Mouse (Mus musculus): Measurements from ENCODE around the gene Gys1. TPM values are rescaled to one million over a fixed set of nuclear protein-coding genes. Genes with fewer than 3 reads are reported as not detected.

The Gys1 gene
- polyA plus RNA-seq, 1 experiment from 2014 or later = 37.0 TPM

DNA sequence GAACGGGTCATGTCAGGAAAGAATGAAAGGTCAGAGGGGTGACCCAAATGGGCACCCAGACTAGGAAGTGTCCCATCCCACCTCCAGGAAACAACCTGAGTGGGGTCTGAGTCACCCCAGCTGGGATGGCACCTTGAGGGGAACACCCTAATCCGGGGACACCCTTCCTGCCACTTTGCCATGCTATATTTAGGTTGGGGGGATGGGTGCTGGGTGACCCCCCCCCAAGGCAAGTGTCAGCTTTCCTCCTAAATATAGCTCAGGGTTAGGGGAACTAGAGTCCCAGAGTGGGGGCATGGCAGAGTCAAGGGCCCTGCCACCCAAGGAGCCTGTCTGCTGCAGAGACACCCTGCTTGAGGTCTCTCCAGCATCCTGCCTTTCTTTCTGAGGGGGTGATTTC, 22.2 kb upstream of the Gys1 start:
- H3K4me3 ChIP-seq (ENCODE audit: low read depth, low read length) = no peak overlapping the region
- H3K9ac ChIP-seq (ENCODE audit: low read length) = no peak overlapping the region
- H3K36me3 ChIP-seq (ENCODE audit: control insufficient read depth, insufficient read depth, low read length) = no peaks in the 10 kb centered on the region
- no peak overlapping the region for H3K27ac ChIP-seq (ENCODE audit: low read depth, low read length)
- ATAC-seq (replicated peaks; ENCODE audit: low FRiP score) (no peak), DNase-seq (ENCODE audit: low spot score) (no peak)
- no peaks in the 10 kb centered on the region for H3K9me3 ChIP-seq (ENCODE audit: control insufficient read depth, low read length)
- H3K27me3 ChIP-seq (ENCODE audit: control insufficient read depth, insufficient read depth, low read length) = peaks cover 87% of the 10 kb centered on the region
- WGBS = 94% methylated on average over 2 of the region's 2 CpGs
- no peak overlapping the region for H3K4me2 ChIP-seq (ENCODE audit: low read depth, low read length, severe bottlenecking)
- H3K4me1 ChIP-seq (replicated peaks; ENCODE audit: control insufficient read depth, insufficient read depth, low read length) = peaks cover 13% of the 10 kb centered on the region; the same call in 1 of the 2 replicates

DNA sequence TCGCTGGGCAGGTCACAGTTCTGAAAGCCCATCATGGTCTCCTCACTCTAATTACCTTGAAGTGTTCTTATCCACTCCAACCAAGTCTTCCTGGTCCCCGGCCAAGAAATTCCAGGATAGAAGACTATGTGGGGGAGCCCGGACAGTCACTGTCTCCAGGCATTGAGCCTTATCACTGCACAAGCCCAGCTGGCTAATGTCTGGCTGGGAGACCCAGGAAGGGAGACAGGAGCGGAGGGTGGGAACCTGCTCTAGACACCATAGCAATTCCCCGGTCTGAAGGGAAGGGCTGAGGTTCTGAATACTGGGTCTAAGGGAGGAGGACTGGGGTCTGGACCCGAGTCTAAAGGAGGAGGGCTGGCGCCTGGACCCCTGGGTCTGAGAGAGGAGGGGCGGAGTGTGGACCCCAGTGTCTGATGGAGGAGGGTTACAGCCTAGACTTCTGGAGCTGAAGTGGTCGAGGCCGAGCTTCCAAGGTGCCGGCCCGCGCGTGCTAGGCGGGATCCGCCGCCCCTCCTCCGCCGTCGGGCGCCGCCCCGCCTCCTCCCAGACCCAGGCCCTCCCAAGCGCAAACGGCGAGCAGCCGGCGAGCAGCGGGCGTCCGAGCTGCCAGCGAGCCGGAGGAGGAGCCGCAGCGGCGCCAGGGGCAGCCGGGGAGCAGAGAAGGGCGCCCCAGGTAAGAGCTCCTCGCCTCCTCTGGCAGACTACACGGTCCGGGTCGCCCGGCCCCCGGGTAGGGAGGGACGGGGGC, 21.4 kb upstream of the Gys1 start, which contains the start of gene Ntf5:
TSS of gene Ntf5 (plus strand) at position 583 of the 751 bp plus-strand sequence.
- Histone ChIP-seq H3K27ac (ENCODE audit: low read depth, low read length) (no peak within 1 kb of the TSS), H3K4me1 (replicated peaks; ENCODE audit: control insufficient read depth, insufficient read depth, low read length) (peaks cover 13% of the 10 kb centered on the region; the same call in 1 of the 2 replicates), H3K9me3 (ENCODE audit: control insufficient read depth, low read length) (no peaks in the 10 kb centered on the region), H3K36me3 (ENCODE audit: control insufficient read depth, insufficient read depth, low read length) (no peaks in the 10 kb centered on the region), H3K27me3 (ENCODE audit: control insufficient read depth, insufficient read depth, low read length) (peaks cover 81% of the 10 kb centered on the region), H3K4me3 (ENCODE audit: low read depth, low read length) (peak within 1 kb of the TSS; percentile 44), H3K4me2 (ENCODE audit: low read depth, low read length, severe bottlenecking) (peak within 1 kb of the TSS; percentile 82), H3K9ac (ENCODE audit: low read length) (peak within 1 kb of the TSS; percentile 53)
- 3% methylated on average over 43 of the region's 45 CpGs for WGBS
- ATAC-seq (replicated peaks; ENCODE audit: low FRiP score) (peak; percentile 32), DNase-seq (ENCODE audit: low spot score) (peak; percentile 75)

DNA sequence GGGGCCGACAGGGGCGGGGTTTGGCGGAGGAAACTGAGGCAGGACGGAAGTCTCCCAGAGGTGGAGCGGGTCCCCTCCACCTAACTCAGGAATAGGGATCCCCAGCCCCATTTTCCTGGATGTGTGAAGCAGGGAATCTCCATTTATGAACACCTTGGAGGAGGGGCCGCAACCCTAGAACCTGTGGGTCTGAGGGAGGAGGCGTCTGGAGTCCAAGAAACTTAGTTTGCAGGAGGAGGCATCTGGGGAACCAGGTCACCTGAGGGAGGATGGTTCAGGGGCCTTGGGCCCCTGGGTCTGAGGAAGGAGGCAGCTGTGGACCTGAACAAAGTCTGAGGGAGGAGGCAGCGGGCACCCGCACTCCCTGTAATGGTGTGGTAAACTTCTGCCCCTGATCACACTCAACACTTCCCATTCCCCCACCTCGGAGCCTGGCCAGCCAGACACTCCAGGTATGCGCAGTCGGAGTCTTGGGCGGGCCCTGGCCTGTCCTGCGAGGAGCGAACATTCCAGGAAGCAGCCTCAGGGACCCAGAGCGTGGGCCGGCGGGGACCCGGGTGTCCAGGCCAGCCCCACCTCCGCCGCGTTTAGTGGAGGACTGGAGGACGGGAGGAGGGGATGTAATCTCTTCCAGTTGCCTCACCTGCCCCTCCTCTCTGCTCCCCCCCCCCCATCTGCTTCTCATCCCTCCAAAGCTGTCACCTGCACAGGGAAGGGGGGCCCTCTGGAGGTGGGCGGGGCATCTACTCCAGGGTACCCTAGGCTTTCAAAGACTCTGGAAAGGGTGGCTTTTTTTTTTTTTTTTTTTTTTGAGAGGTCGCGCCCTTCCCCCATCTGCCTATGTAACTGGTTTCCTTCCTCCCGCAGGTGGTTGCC, 20.5 kb upstream of the Gys1 start:
- no peak overlapping the region for H3K27ac ChIP-seq (ENCODE audit: low read depth, low read length)
- H3K4me2 ChIP-seq (ENCODE audit: low read depth, low read length, severe bottlenecking) = peak overlapping the region; percentile 82
- H3K4me3 ChIP-seq (ENCODE audit: low read depth, low read length) = peak overlapping the region; percentile 44
- DNase-seq (ENCODE audit: low spot score) (no peak), ATAC-seq (replicated peaks; ENCODE audit: low FRiP score) (0 out of 2 replicates have a peak, but pooled peaks have one; percentile 11)
- peak overlapping the region; percentile 53 for H3K9ac ChIP-seq (ENCODE audit: low read length)
- no peaks in the 10 kb centered on the region for H3K36me3 ChIP-seq (ENCODE audit: control insufficient read depth, insufficient read depth, low read length)
- peaks cover 13% of the 10 kb centered on the region; the same call in 1 of the 2 replicates for H3K4me1 ChIP-seq (replicated peaks; ENCODE audit: control insufficient read depth, insufficient read depth, low read length)
- peaks cover 81% of the 10 kb centered on the region for H3K27me3 ChIP-seq (ENCODE audit: control insufficient read depth, insufficient read depth, low read length)
- no peaks in the 10 kb centered on the region for H3K9me3 ChIP-seq (ENCODE audit: control insufficient read depth, low read length)
- WGBS = 3% methylated on average over 27 of the region's 27 CpGs

DNA sequence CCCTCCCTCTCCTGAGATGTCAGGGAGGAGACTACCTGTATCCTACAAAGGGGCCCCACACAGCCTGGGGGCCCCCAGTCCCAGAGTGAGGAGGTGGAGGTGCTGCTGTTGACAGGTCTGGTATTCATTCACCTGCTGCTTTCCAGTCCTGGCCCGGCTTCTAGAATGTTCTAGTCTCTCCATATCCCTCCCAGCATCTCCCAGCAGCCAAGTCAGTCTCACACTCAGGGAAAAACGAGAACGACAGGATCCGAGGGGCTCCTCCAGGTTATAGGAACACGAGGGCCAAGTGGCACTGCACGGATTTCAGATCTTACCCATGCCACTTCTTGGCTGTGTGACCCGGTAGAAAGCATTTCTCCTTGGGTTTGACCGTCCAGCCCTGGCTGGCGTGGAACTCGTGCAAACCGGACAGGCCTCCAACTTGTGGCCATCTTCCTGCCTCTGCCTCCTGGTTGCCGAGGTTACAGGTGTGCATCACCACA, 19.9 kb upstream of the Gys1 start:
- H3K4me1 ChIP-seq (replicated peaks; ENCODE audit: control insufficient read depth, insufficient read depth, low read length) = peaks cover 13% of the 10 kb centered on the region; the same call in 1 of the 2 replicates
- H3K27ac ChIP-seq (ENCODE audit: low read depth, low read length) = no peak overlapping the region
- no peak for ATAC-seq (replicated peaks; ENCODE audit: low FRiP score)
- no peaks in the 10 kb centered on the region for H3K9me3 ChIP-seq (ENCODE audit: control insufficient read depth, low read length)
- DNase-seq (ENCODE audit: low spot score) = no peak
- H3K9ac ChIP-seq (ENCODE audit: low read length) = no peak overlapping the region
- H3K27me3 ChIP-seq (ENCODE audit: control insufficient read depth, insufficient read depth, low read length) = peaks cover 79% of the 10 kb centered on the region
- H3K4me2 ChIP-seq (ENCODE audit: low read depth, low read length, severe bottlenecking) = no peak overlapping the region
- H3K36me3 ChIP-seq (ENCODE audit: control insufficient read depth, insufficient read depth, low read length) = no peaks in the 10 kb centered on the region
- H3K4me3 ChIP-seq (ENCODE audit: low read depth, low read length) = no peak overlapping the region
- WGBS = 38% methylated on average over 12 of the region's 12 CpGs

DNA sequence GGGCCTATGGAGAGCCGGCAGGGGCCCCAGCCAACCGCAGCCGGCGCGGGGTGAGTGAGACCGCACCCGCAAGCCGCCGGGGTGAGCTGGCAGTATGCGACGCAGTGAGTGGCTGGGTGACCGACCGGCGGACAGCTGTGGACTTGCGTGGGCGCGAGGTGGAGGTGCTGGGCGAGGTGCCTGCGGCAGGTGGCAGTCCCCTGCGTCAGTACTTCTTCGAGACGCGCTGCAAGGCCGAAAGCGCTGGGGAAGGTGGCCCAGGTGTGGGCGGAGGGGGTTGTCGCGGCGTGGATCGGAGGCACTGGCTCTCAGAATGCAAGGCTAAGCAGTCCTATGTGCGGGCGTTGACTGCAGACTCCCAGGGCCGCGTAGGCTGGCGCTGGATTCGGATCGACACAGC, 19.0 kb upstream of the Gys1 start:
- H3K4me2 ChIP-seq (ENCODE audit: low read depth, low read length, severe bottlenecking) = no peak overlapping the region
- no peak for ATAC-seq (replicated peaks; ENCODE audit: low FRiP score)

DNA sequence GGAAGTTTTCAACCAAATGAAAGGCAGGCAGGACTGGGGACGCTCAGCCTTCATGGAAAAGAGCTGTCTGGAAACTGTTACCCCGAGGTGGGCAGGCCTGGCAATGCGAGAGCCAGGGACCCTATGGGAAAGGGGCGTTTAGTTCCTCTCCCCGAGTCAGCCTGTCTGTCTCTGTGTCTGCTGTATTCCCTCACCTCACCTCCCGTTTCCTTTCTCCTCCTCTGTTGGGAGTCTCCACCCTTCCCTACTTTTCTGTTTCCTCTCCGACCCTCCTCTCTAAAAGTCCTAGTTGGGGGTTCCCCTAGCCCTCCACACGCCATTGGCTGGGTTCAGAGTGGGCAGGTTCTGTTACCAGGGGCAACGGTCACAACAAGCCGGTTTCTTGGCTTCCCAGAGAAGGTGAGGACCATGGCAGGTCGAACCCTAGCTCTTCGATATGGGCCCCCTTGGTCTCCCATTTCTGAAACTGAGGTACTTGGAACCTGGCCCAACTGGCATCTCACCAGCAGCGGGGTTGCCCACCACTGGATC, 16.6 kb upstream of the Gys1 start:
- H3K9ac ChIP-seq (ENCODE audit: low read length) = no peak overlapping the region
- no peak overlapping the region for H3K27ac ChIP-seq (ENCODE audit: low read depth, low read length)
- peaks cover 12% of the 10 kb centered on the region; the same call in 1 of the 2 replicates for H3K36me3 ChIP-seq (ENCODE audit: control insufficient read depth, insufficient read depth, low read length)
- ATAC-seq (replicated peaks; ENCODE audit: low FRiP score) (no peak), DNase-seq (ENCODE audit: low spot score) (no peak)
- H3K4me3 ChIP-seq (ENCODE audit: low read depth, low read length) = no peak overlapping the region
- H3K9me3 ChIP-seq (ENCODE audit: control insufficient read depth, low read length) = no peaks in the 10 kb centered on the region
- H3K4me2 ChIP-seq (ENCODE audit: low read depth, low read length, severe bottlenecking) = no peak overlapping the region
- WGBS = 11% methylated on average over 13 of the region's 13 CpGs
- peaks cover 13% of the 10 kb centered on the region; the same call in 1 of the 2 replicates for H3K4me1 ChIP-seq (replicated peaks; ENCODE audit: control insufficient read depth, insufficient read depth, low read length)
- peaks cover 66% of the 10 kb centered on the region for H3K27me3 ChIP-seq (ENCODE audit: control insufficient read depth, insufficient read depth, low read length)

More for the DNA sequence above, 19.0 kb upstream of the Gys1 start:
- Histone ChIP-seq H3K36me3 (ENCODE audit: control insufficient read depth, insufficient read depth, low read length) (no peaks in the 10 kb centered on the region), H3K27me3 (ENCODE audit: control insufficient read depth, insufficient read depth, low read length) (peaks cover 82% of the 10 kb centered on the region), H3K27ac (ENCODE audit: low read depth, low read length) (no peak overlapping the region), H3K9me3 (ENCODE audit: control insufficient read depth, low read length) (no peaks in the 10 kb centered on the region), H3K4me3 (ENCODE audit: low read depth, low read length) (no peak overlapping the region), H3K4me1 (replicated peaks; ENCODE audit: control insufficient read depth, insufficient read depth, low read length) (peaks cover 13% of the 10 kb centered on the region; the same call in 1 of the 2 replicates), H3K9ac (ENCODE audit: low read length) (no peak overlapping the region)
- 11% methylated on average over 37 of the region's 37 CpGs for WGBS
- no peak for DNase-seq (ENCODE audit: low spot score)

DNA sequence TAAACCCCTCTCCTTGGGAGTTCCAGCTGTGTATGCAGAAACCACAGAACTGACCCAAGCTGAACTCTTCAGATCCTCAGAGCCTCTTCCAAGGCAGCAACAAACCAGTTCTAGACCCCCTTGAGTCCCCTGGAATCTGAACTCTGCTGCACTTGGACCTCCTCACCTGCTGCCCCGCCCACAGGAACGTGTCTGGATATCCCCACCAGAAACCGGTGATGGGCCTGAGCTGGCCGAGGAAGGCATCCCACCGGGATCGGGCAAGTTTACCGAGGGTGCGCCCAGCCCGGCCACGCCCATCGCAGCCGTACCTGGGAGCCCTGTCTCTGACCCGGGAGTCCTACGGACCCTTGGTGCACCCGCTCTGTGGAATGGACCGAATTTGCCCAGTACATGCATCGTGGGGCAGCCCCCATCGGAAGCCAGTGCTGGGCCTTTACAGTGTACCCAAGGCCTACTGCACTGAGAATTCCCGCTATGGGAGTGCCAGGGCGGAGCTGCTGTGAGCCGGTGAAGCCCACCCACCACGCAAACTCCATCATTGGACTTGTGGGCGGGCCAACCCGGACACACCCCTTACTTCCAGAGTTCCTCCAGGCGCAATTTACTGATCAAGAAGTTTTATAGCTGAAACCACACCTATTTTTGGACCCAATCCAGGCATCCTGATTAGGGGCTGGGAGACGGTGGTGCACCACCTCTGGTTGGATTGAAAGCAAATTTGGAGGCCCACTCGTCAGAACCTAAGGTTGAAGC, 14.6 kb upstream of the Gys1 start:
- peaks cover 2% of the 10 kb centered on the region; the same call in 1 of the 2 replicates for H3K4me1 ChIP-seq (replicated peaks; ENCODE audit: control insufficient read depth, insufficient read depth, low read length)
- 16% methylated on average over 27 of the region's 27 CpGs for WGBS
- H3K9me3 ChIP-seq (ENCODE audit: control insufficient read depth, low read length) = no peaks in the 10 kb centered on the region
- no peak for DNase-seq (ENCODE audit: low spot score)
- H3K4me2 ChIP-seq (ENCODE audit: low read depth, low read length, severe bottlenecking) = no peak overlapping the region
- peaks cover 45% of the 10 kb centered on the region for H3K27me3 ChIP-seq (ENCODE audit: control insufficient read depth, insufficient read depth, low read length)
- H3K9ac ChIP-seq (ENCODE audit: low read length) = no peak overlapping the region
- no peak overlapping the region for H3K27ac ChIP-seq (ENCODE audit: low read depth, low read length)
- no peak for ATAC-seq (replicated peaks; ENCODE audit: low FRiP score)
- H3K4me3 ChIP-seq (ENCODE audit: low read depth, low read length) = no peak overlapping the region
- peaks cover 26% of the 10 kb centered on the region; the same call in 1 of the 2 replicates for H3K36me3 ChIP-seq (ENCODE audit: control insufficient read depth, insufficient read depth, low read length)

DNA sequence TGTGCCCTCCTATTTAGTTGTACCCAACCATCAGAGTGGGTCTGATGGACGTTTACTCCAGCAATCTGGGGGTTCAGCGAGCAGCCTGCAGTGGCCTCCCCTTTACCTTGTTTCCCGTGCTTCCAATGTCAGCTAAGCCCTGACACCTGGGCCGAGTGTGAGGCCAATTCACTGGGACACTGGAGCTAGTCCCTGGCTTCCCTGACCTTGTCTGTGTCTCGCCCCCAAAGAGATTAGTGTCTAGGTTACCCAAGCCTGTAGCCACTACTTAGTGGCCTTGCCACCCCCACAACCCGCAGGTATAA, 14.1 kb upstream of the Gys1 start, which contains the start of gene Lhb:
TSS of gene Lhb (plus strand) at position 206 of the 305 bp plus-strand sequence.
- DNase-seq (ENCODE audit: low spot score) = no peak
- ATAC-seq (replicated peaks; ENCODE audit: low FRiP score) = no peak
- WGBS = 55% methylated on average over 6 of the region's 6 CpGs
- Histone ChIP-seq H3K4me1 (replicated peaks; ENCODE audit: control insufficient read depth, insufficient read depth, low read length) (no peaks in the 10 kb centered on the region; the same call in 1 of the 2 replicates), H3K27ac (ENCODE audit: low read depth, low read length) (no peak within 1 kb of the TSS), H3K27me3 (ENCODE audit: control insufficient read depth, insufficient read depth, low read length) (peaks cover 40% of the 10 kb centered on the region), H3K9ac (ENCODE audit: low read length) (no peak within 1 kb of the TSS), H3K4me3 (ENCODE audit: low read depth, low read length) (no peak within 1 kb of the TSS), H3K9me3 (ENCODE audit: control insufficient read depth, low read length) (no peaks in the 10 kb centered on the region), H3K36me3 (ENCODE audit: control insufficient read depth, insufficient read depth, low read length) (peaks cover 30% of the 10 kb centered on the region; the same call in 1 of the 2 replicates), H3K4me2 (ENCODE audit: low read depth, low read length, severe bottlenecking) (no peak within 1 kb of the TSS)

All from forebrain, embryonic 11.5 days (tissue).